In the genomic region with DNA sequence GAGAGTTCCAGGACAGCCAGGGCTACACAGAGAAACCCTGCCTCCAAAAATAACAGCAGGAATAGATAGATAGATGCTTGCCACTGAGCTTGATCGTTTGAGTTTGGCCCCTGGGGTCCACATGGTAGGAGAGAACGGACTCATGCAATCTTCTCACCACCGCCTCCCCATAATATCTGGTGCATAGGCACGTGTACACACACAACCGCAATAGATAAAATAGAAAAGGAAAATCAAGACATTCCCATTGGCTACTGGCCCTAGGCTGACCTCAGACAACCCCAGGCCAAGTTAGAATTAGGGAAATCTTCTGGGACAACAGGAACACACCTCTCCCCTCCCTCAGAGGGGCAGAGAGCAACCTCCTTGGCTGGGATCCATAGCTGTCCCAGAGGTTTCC, we compare ENCODE assay signal across 52 mouse cellular contexts. TPM values are rescaled to one million over a fixed set of nuclear protein-coding genes. Genes with fewer than 3 reads are reported as not detected.
"Had no signal": no experiment of that assay in that cellular context is flagged by ENCODE, and none has a peak within 500 bp of the region (broad histone marks: within the 10 kb centered on the region; RNA-seq: fewer than 3 reads in every experiment).

No protein-coding gene starts in this region.

- H3K4me3 ChIP-seq: heart, embryonic 10.5 days; heart, embryonic 12.5 days; heart, embryonic 13.5 days; heart, embryonic 15.5 days; hindbrain, embryonic 10.5 days; hindbrain, embryonic 12.5 days; hindbrain, embryonic 13.5 days; hindbrain, embryonic 15.5 days; intestine, embryonic 15.5 days; kidney, embryonic 15.5 days; layer of hippocampus, adult 2 months; left cerebral cortex, adult 2 months had no signal

- H3K36me3 ChIP-seq: heart, embryonic 10.5 days; heart, embryonic 12.5 days; heart, embryonic 13.5 days; heart, embryonic 15.5 days; hindbrain, embryonic 10.5 days; hindbrain, embryonic 12.5 days; hindbrain, embryonic 13.5 days; hindbrain, embryonic 15.5 days; intestine, embryonic 15.5 days; kidney, embryonic 15.5 days had no signal

- H3K27me3 ChIP-seq: heart, embryonic 12.5 days; heart, embryonic 13.5 days; heart, embryonic 15.5 days; hindbrain, embryonic 12.5 days; hindbrain, embryonic 13.5 days; hindbrain, embryonic 15.5 days; intestine, embryonic 15.5 days; kidney, embryonic 15.5 days had no signal

- H3K27ac ChIP-seq: heart, embryonic 13.5 days; heart, embryonic 15.5 days; hindbrain, embryonic 10.5 days; hindbrain, embryonic 12.5 days; hindbrain, embryonic 13.5 days; hindbrain, embryonic 14.5 days; hindbrain, embryonic 15.5 days; hindbrain, postnatal 0 days; intestine, embryonic 15.5 days; kidney, embryonic 15.5 days; kidney, postnatal 0 days; layer of hippocampus, adult 2 months; left cerebral cortex, adult 2 months had no signal

- ATAC-seq: hindbrain, embryonic 16.5 days; hindbrain, postnatal 0 days; intestine, postnatal 0 days had no signal

- H3K9ac ChIP-seq: heart, embryonic 12.5 days; heart, embryonic 13.5 days; heart, embryonic 15.5 days; hindbrain, embryonic 12.5 days; hindbrain, embryonic 13.5 days; hindbrain, embryonic 14.5 days; hindbrain, embryonic 15.5 days; intestine, embryonic 15.5 days; kidney, embryonic 15.5 days had no signal

- H3K9me3 ChIP-seq: heart, embryonic 10.5 days; heart, embryonic 12.5 days; heart, embryonic 13.5 days; heart, embryonic 15.5 days; hindbrain, embryonic 10.5 days; hindbrain, embryonic 12.5 days; hindbrain, embryonic 13.5 days; hindbrain, embryonic 15.5 days; intestine, embryonic 15.5 days; kidney, embryonic 15.5 days had no signal

- DNase-seq: heart, postnatal 14 days; heart, postnatal 36 days; heart, postnatal 4 days; kidney, adult 11 months; kidney, adult 18-20 months; kidney, adult 2 months; kidney, adult 8-10 months; kidney, adult 9 months; kidney, postnatal 10 days; kidney, postnatal 14 days; kidney, postnatal 25 days; kidney, postnatal 36 days; kidney, postnatal 4 days; layer of hippocampus, adult 9-11 months; layer of hippocampus, postnatal 36 days had no signal

- H3K4me1 ChIP-seq: hindbrain, embryonic 12.5 days; hindbrain, embryonic 13.5 days; hindbrain, embryonic 15.5 days; intestine, embryonic 15.5 days; kidney, embryonic 15.5 days had no signal

RNA-seq across cellular contexts. Expression of a gene that starts 11.3 kb away (rescaled TPM):
- total RNA-seq: heart, postnatal 14 days; heart, postnatal 25 days; heart, postnatal 36 days; heart, postnatal 4 days; hematopoietic stem cell, adult 5-6 weeks; layer of hippocampus, adult 18-20 months; layer of hippocampus, adult 2 months; layer of hippocampus, adult 8-10 months; layer of hippocampus, postnatal 10 days; layer of hippocampus, postnatal 14 days; layer of hippocampus, postnatal 25 days; layer of hippocampus, postnatal 36 days; left cerebral cortex, adult 18-20 months; left cerebral cortex, adult 2 months had no signal
- polyA plus RNA-seq: heart, embryonic 11.5 days; heart, embryonic 12.5 days; heart, embryonic 13.5 days; heart, embryonic 14.5 days; heart, embryonic 15.5 days; heart, embryonic 16.5 days; heart, postnatal 0 days; hindbrain, embryonic 11.5 days; hindbrain, embryonic 13.5 days; hindbrain, embryonic 14.5 days; intestine, embryonic 14.5 days; kidney, embryonic 14.5 days; kidney, embryonic 15.5 days; kidney, postnatal 0 days had no signal

RNA-seq across cellular contexts. Expression of a gene that starts 11.4 kb away (rescaled TPM):
- total RNA-seq: heart, postnatal 14 days; heart, postnatal 25 days; heart, postnatal 36 days; heart, postnatal 4 days; hematopoietic stem cell, adult 5-6 weeks; hindbrain, postnatal 0 days; layer of hippocampus, adult 18-20 months; layer of hippocampus, adult 2 months; layer of hippocampus, adult 8-10 months; layer of hippocampus, postnatal 10 days; layer of hippocampus, postnatal 14 days; layer of hippocampus, postnatal 25 days; layer of hippocampus, postnatal 36 days; left cerebral cortex, adult 18-20 months; left cerebral cortex, adult 2 months; left cerebral cortex, adult 8-10 months had no signal
- polyA plus RNA-seq: heart, embryonic 10.5 days; heart, embryonic 11.5 days; heart, embryonic 12.5 days; heart, embryonic 13.5 days; heart, embryonic 14.5 days; heart, embryonic 15.5 days; heart, embryonic 16.5 days; heart, postnatal 0 days; hindbrain, embryonic 10.5 days; hindbrain, embryonic 12.5 days; hindbrain, embryonic 13.5 days; hindbrain, embryonic 14.5 days; hindbrain, embryonic 15.5 days; hindbrain, embryonic 16.5 days; hindbrain, postnatal 0 days; inflammation-experienced regulatory T-cells, adult 6 months; intestine, embryonic 14.5 days; intestine, embryonic 15.5 days; intestine, embryonic 16.5 days; intestine, postnatal 0 days; kidney, adult 2 months; kidney, embryonic 14.5 days; kidney, embryonic 15.5 days; kidney, embryonic 16.5 days; kidney, postnatal 0 days; large intestine, adult 2 months had no signal
